Mouse (Mus musculus): ENCODE data around the gene Fbxw19.
"Not testable (repeated sequence)": the region's sequence is repeated elsewhere in the genome, so short reads cannot be mapped to it uniquely, and the experiment has no call there.

- TF ChIP-seq E2F4 (IDR thresholded peaks at IDR 0.05; ENCODE audit: insufficient read depth); POLR2A (IDR thresholded peaks at IDR 0.05; ENCODE audit: insufficient read length, low read depth); USF1 (IDR thresholded peaks at IDR 0.05; ENCODE audit: low read depth); REST (IDR thresholded peaks at IDR 0.05; ENCODE audit: insufficient read depth, insufficient read length); CEBPB (IDR thresholded peaks at IDR 0.05; ENCODE audit: insufficient read depth, poor library complexity, severe bottlenecking); MAX (IDR thresholded peaks at IDR 0.05; ENCODE audit: low read depth); SRF (IDR thresholded peaks at IDR 0.05; ENCODE audit: control insufficient read depth, insufficient read length, low read depth); TCF3 (IDR thresholded peaks at IDR 0.05; ENCODE audit: insufficient read length, low read depth); MYOG (IDR thresholded peaks at IDR 0.05; ENCODE audit: control insufficient read depth in 1 of 3, insufficient read depth in 1 of 3, insufficient read length in 2 of 3, low read depth in 2 of 3): not testable (repeated sequence)
Observed at GRCm38 (mm10) chr9:109495775-109496174, at the start of gene Fbxw19.

Measured in myocyte (in vitro differentiated cells).